Mouse (Mus musculus) embryonic facial prominence, embryonic 13.5 days (tissue): Measurements from ENCODE around the gene Skil. TPM values are rescaled to one million over a fixed set of nuclear protein-coding genes. Genes with fewer than 3 reads are reported as not detected.
"Not testable (repeated sequence)": the region's sequence is repeated elsewhere in the genome, so short reads cannot be mapped to it uniquely, and the experiment has no call there.

Source experiments
- ATAC-seq: fragments of 200-750 bp; cut with Nextera tagmentation; 2 replicates; pipeline ENCODE4 v1.8.0; 2017; ENCODE audit warnings: low read depth; ENCODE audit not compliant: insufficient number of reproducible peaks, insufficient read depth, low FRiP score, low TSS enrichment
- H3K27ac ChIP-seq: fragments of 300-500 bp; sonication (generic); 2 replicates; pipeline ENCODE4 v1.5.1; 2015; ENCODE audit warnings: moderate library complexity, mild to moderate bottlenecking, inconsistent platforms
- H3K27me3 ChIP-seq: fragments of 300-500 bp; sonication (generic); 2 replicates; pipeline ENCODE4 v1.6.1; 2015; ENCODE audit warnings: mild to moderate bottlenecking, inconsistent platforms
- H3K36me3 ChIP-seq: fragments of 300-500 bp; sonication (generic); 2 replicates; pipeline ENCODE4 v1.6.1; 2015; ENCODE audit warnings: mild to moderate bottlenecking, inconsistent platforms
- H3K4me1 ChIP-seq: fragments of 300-500 bp; sonication (generic); 2 replicates; pipeline ENCODE4 v1.6.1; 2015; ENCODE audit warnings: inconsistent platforms
- H3K4me2 ChIP-seq: fragments of 300-500 bp; sonication (generic); 2 replicates; pipeline ENCODE4 v1.6.1; 2015; ENCODE audit warnings: moderate library complexity, mild to moderate bottlenecking, inconsistent platforms
- H3K4me3 ChIP-seq: fragments of 300-500 bp; sonication (generic); 2 replicates; pipeline ENCODE4 v1.5.1; 2015; ENCODE audit warnings: mild to moderate bottlenecking, inconsistent platforms
- H3K9ac ChIP-seq: fragments of 300-500 bp; sonication (generic); 2 replicates; pipeline ENCODE4 v1.6.1; 2015; ENCODE audit warnings: mild to moderate bottlenecking, inconsistent platforms
- H3K9me3 ChIP-seq: fragments of 300-500 bp; sonication (generic); 2 replicates; pipeline ENCODE4 v1.6.1; 2016; ENCODE audit warnings: inconsistent platforms
- WGBS: fragments of 180-500 bp; shearing (Covaris S2); methylation state at CpG from one replicate; pipeline ENCODE4 v1.1.7; 2015; ENCODE audit warnings: mixed read lengths; 5-methylcytosine and 5-hydroxymethylcytosine counted together
- polyA plus RNA-seq: library from polyadenylated mRNA; unstranded; fragments of >200 nt; fragmentation: Nextera tagmentation; extraction: Ambion mirVana; gene quantifications from 2 replicates; pipeline ENCODE4 v1.2.1, GENCODE M21; 2015

The Skil gene
- polyA plus RNA-seq, 1 experiment from 2014 or later: 18.4 TPM

GRCm38 (mm10) chr3:31136591-31136990 is 41.7 kb downstream of the Skil start:
- not testable (repeated sequence) for H3K27me3 ChIP-seq, H3K4me2 ChIP-seq, H3K36me3 ChIP-seq, H3K4me1 ChIP-seq, ATAC-seq, H3K27ac ChIP-seq, H3K9me3 ChIP-seq, H3K4me3 ChIP-seq, H3K9ac ChIP-seq
- WGBS: 60% methylated on average over 4 of the region's 4 CpGs

GRCm38 (mm10) chr3:31138454-31139424 is 43.9 kb downstream of the Skil start:
- ATAC-seq: no peak
- WGBS: 58% methylated on average over 13 of the region's 13 CpGs
- Histone ChIP-seq H3K4me3 (no peak overlapping the region), H3K27ac (no peak overlapping the region), H3K36me3 (no peaks in the 10 kb centered on the region), H3K9ac (no peak overlapping the region), H3K4me1 (no peaks in the 10 kb centered on the region), H3K9me3 (no peaks in the 10 kb centered on the region), H3K4me2 (no peak overlapping the region), H3K27me3 (no peaks in the 10 kb centered on the region)

- Histone ChIP-seq H3K36me3 (no peaks in the 10 kb centered on the region), H3K4me2 (no peak overlapping the region), H3K27me3 (no peaks in the 10 kb centered on the region), H3K9ac (no peak overlapping the region), H3K4me1 (no peaks in the 10 kb centered on the region), H3K4me3 (no peak overlapping the region), H3K27ac (no peak overlapping the region), H3K9me3 (no peaks in the 10 kb centered on the region)
- 86% methylated on average over 4 of the region's 4 CpGs for WGBS
- ATAC-seq: no peak
Measured at GRCm38 (mm10) chr3:31141621-31142020, 46.8 kb downstream of the Skil start.

- Histone ChIP-seq H3K27me3 (peaks cover 25% of the 10 kb centered on the region), H3K4me1 (peaks cover 11% of the 10 kb centered on the region)
- H3K36me3 ChIP-seq, H3K4me2 ChIP-seq, ATAC-seq, H3K9me3 ChIP-seq, H3K9ac ChIP-seq, H3K27ac ChIP-seq, H3K4me3 ChIP-seq: not testable (repeated sequence)
- 81% methylated on average over 11 of the region's 11 CpGs for WGBS
Measured at GRCm38 (mm10) chr3:31145222-31145621, 50.4 kb downstream of the Skil start.

- Histone ChIP-seq H3K9ac (no peak overlapping the region), H3K4me2 (peak overlapping the region; percentile 37; the same call in 1 of the 2 replicates), H3K27me3 (peaks cover 30% of the 10 kb centered on the region), H3K4me3 (no peak overlapping the region), H3K27ac (no peak overlapping the region), H3K4me1 (peaks cover 11% of the 10 kb centered on the region), H3K36me3 (no peaks in the 10 kb centered on the region), H3K9me3 (no peaks in the 10 kb centered on the region)
- WGBS: 12% methylated on average over 14 of the region's 14 CpGs
- no peak for ATAC-seq
Measured at GRCm38 (mm10) chr3:31145641-31146290, 50.9 kb downstream of the Skil start.

GRCm38 (mm10) chr3:31148595-31148994 is 53.7 kb downstream of the Skil start:
- H3K27me3 ChIP-seq: peaks cover 33% of the 10 kb centered on the region
- WGBS: 73% methylated on average over 7 of the region's 7 CpGs
- no peaks in the 10 kb centered on the region for H3K36me3 ChIP-seq
- H3K9ac ChIP-seq: no peak overlapping the region
- peaks cover 21% of the 10 kb centered on the region for H3K4me1 ChIP-seq
- no peak for ATAC-seq
- no peaks in the 10 kb centered on the region for H3K9me3 ChIP-seq
- H3K27ac ChIP-seq: no peak overlapping the region
- H3K4me2 ChIP-seq: no peak overlapping the region
- no peak overlapping the region for H3K4me3 ChIP-seq

- WGBS: under 1% methylated on average over 33 of the region's 33 CpGs
- Histone ChIP-seq H3K36me3 (no peaks in the 10 kb centered on the region), H3K27ac (no peak within 1 kb of the TSS), H3K4me2 (peak within 1 kb of the TSS; percentile 84), H3K9me3 (no peaks in the 10 kb centered on the region), H3K9ac (peak within 1 kb of the TSS; percentile 64), H3K4me3 (peak within 1 kb of the TSS; percentile 43), H3K27me3 (peaks cover 33% of the 10 kb centered on the region), H3K4me1 (peaks cover 21% of the 10 kb centered on the region)
- peak; percentile 49 for ATAC-seq
Measured at GRCm38 (mm10) chr3:31149706-31150105, 54.8 kb downstream of the Skil start, which contains the start of gene Cldn11. Gene Cldn11 (plus strand): TSS chr3:31149920.

GRCm38 (mm10) chr3:31152108-31152507 is 57.2 kb downstream of the Skil start:
- Histone ChIP-seq H3K4me2 (peak overlapping the region; percentile 84; the same call in 1 of the 2 replicates), H3K4me3 (no peak overlapping the region), H3K36me3 (no peaks in the 10 kb centered on the region), H3K4me1 (peaks cover 29% of the 10 kb centered on the region), H3K27me3 (peaks cover 33% of the 10 kb centered on the region), H3K9me3 (no peaks in the 10 kb centered on the region), H3K27ac (no peak overlapping the region), H3K9ac (no peak overlapping the region)
- 58% methylated on average over 6 of the region's 6 CpGs for WGBS
- ATAC-seq: no peak

- no peak for ATAC-seq
- Histone ChIP-seq H3K4me1 (peaks cover 38% of the 10 kb centered on the region), H3K4me2 (no peak overlapping the region), H3K9ac (no peak overlapping the region), H3K36me3 (no peaks in the 10 kb centered on the region), H3K9me3 (no peaks in the 10 kb centered on the region), H3K27me3 (no peaks in the 10 kb centered on the region; the same call in 1 of the 2 replicates), H3K27ac (no peak overlapping the region), H3K4me3 (no peak overlapping the region)
- 30% methylated on average over 3 of the region's 3 CpGs for WGBS
Measured at GRCm38 (mm10) chr3:31156126-31156525, 61.3 kb downstream of the Skil start.

GRCm38 (mm10) chr3:31157776-31158175 is 62.9 kb downstream of the Skil start:
- Histone ChIP-seq H3K9me3 (no peaks in the 10 kb centered on the region), H3K4me1 (peaks cover 36% of the 10 kb centered on the region), H3K27me3 (no peaks in the 10 kb centered on the region; the same call in 1 of the 2 replicates), H3K4me2 (no peak overlapping the region), H3K36me3 (no peaks in the 10 kb centered on the region), H3K27ac (no peak overlapping the region), H3K9ac (no peak overlapping the region), H3K4me3 (no peak overlapping the region)
- ATAC-seq: no peak
- WGBS: 55% methylated on average over 15 of the region's 15 CpGs

GRCm38 (mm10) chr3:31160046-31160445 is 65.2 kb downstream of the Skil start:
- no peak overlapping the region for H3K9ac ChIP-seq
- ATAC-seq: no peak
- no peak overlapping the region; the same call in 1 of the 2 replicates for H3K27ac ChIP-seq
- no peak overlapping the region for H3K4me3 ChIP-seq
- H3K9me3 ChIP-seq: no peaks in the 10 kb centered on the region
- no peak overlapping the region for H3K4me2 ChIP-seq
- H3K27me3 ChIP-seq: no peaks in the 10 kb centered on the region
- peaks cover 39% of the 10 kb centered on the region for H3K4me1 ChIP-seq
- H3K36me3 ChIP-seq: no peaks in the 10 kb centered on the region
- WGBS: 31% methylated on average over 10 of the region's 10 CpGs
